Mouse (Mus musculus) bone marrow, adult 2 months (tissue): ENCODE data around the gene Cabp2.
"Not testable (repeated sequence)": the region's sequence is repeated elsewhere in the genome, so short reads cannot be mapped to it uniquely, and the experiment has no call there.

Experiments
- CTCF ChIP-seq: fragments of 200-500 bp; IDR thresholded peaks from 2 replicates; pipeline ENCODE4 v1.5.1; 2011; ENCODE audit warnings: low read length, control low read depth; ENCODE audit not compliant: control insufficient read depth, insufficient read depth
- POLR2A ChIP-seq: fragments of 200-500 bp; IDR thresholded peaks from 2 replicates; pipeline ENCODE4 v1.6.1; 2011; ENCODE audit warnings: low read depth, mild to moderate bottlenecking, control low read depth, low read length, borderline replicate concordance; ENCODE audit not compliant: control insufficient read depth

DNA sequence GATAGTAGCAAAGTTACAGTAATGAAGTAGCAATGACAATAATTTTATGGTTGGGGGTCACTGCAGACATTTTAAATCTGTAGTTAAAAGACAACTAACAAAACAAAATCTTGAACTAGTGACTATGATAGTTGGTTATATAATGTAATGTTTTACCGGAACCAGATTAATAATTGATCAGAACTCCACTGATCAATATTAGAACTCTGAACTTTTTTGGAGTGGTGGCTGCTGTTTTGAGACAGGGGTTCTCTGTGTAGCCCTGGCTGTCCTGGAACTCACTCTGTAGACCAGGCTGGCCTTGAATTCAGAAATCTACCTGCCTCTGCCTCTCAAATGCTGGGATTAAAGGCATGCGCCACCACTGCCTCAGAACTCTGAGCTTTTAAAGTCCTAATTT, 13.1 kb upstream of the Cabp2 start:
- not testable (repeated sequence) for TF ChIP-seq CTCF, POLR2A
